Mouse (Mus musculus) kidney, postnatal 0 days (tissue): ENCODE measurements around the gene Bcr. TPM values are rescaled to one million over a fixed set of nuclear protein-coding genes. Genes with fewer than 3 reads are reported as not detected.
A peak's percentile ranks its signal among the peaks of the same experiment; 100 is the strongest.

Experiments
- ATAC-seq: fragments of 200-750 bp; cut with Nextera tagmentation; replicated peaks from 2 replicates; pipeline ENCODE4 v1.8.0; 2017; ENCODE audit warnings: low read depth, moderate number of reproducible peaks, moderate TSS enrichment, moderate library complexity; ENCODE audit not compliant: low FRiP score
- DNase-seq: peaks from one replicate; pipeline ENCODE4 v3.0.0-alpha.2; 2016; ENCODE audit warnings: low spot score
- H3K27ac ChIP-seq: fragments of 300-500 bp; sonication (generic); 2 replicates; pipeline ENCODE4 v1.5.1; 2014; ENCODE audit warnings: mild to moderate bottlenecking
- H3K27me3 ChIP-seq: fragments of 300-500 bp; sonication (generic); 2 replicates; pipeline ENCODE4 v1.6.1; 2014; ENCODE audit warnings: low read length, mixed read lengths; ENCODE audit not compliant: insufficient read depth
- H3K36me3 ChIP-seq: fragments of 300-500 bp; sonication (generic); 2 replicates; pipeline ENCODE4 v1.6.1; 2014; ENCODE audit warnings: low read length, mixed read lengths; ENCODE audit not compliant: insufficient read depth
- H3K4me1 ChIP-seq: fragments of 300-500 bp; sonication (generic); replicated peaks from 2 replicates; pipeline ENCODE4 v1.6.1; 2014; ENCODE audit warnings: antibody characterized with exemption, low read length, mixed read lengths; ENCODE audit not compliant: insufficient read depth
- H3K4me2 ChIP-seq: fragments of 300-500 bp; sonication (generic); 2 replicates; pipeline ENCODE4 v1.6.1; 2014; ENCODE audit warnings: mild to moderate bottlenecking, low read length, moderate library complexity, mixed read lengths
- H3K4me3 ChIP-seq: fragments of 300-500 bp; sonication (generic); replicated peaks from 2 replicates; pipeline ENCODE4 v1.5.1; 2014; ENCODE audit warnings: low read depth, low read length
- H3K9ac ChIP-seq: fragments of 300-500 bp; sonication (generic); 2 replicates; pipeline ENCODE4 v1.6.1; 2014; ENCODE audit warnings: low read depth, low read length
- H3K9me3 ChIP-seq: fragments of 300-500 bp; sonication (generic); replicated peaks from 2 replicates; pipeline ENCODE4 v1.6.1; 2016; ENCODE audit warnings: low read length, inconsistent platforms, mixed read lengths
- CTCF ChIP-seq: IDR thresholded peaks from 2 replicates; pipeline ENCODE4 v1.5.1; 2016; ENCODE audit warnings: antibody characterized with exemption, low read depth, mild to moderate bottlenecking, moderate library complexity
- WGBS: fragments of 180-500 bp; shearing (Covaris S2); extraction: QIAGEN DNeasy Blood & Tissue Kit; methylation state at CpG from one replicate; pipeline ENCODE4 v1.1.7; 2014; 5-methylcytosine and 5-hydroxymethylcytosine counted together
- polyA plus RNA-seq: library from polyadenylated mRNA; unstranded; fragments of >200 nt; fragmentation: Nextera tagmentation; extraction: Ambion mirVana; gene quantifications from 2 replicates; pipeline ENCODE4 v1.2.1, GENCODE M21; 2015

Gene Bcr
- polyA plus RNA-seq, 1 experiment from 2014 or later: 5.9 TPM

DNA sequence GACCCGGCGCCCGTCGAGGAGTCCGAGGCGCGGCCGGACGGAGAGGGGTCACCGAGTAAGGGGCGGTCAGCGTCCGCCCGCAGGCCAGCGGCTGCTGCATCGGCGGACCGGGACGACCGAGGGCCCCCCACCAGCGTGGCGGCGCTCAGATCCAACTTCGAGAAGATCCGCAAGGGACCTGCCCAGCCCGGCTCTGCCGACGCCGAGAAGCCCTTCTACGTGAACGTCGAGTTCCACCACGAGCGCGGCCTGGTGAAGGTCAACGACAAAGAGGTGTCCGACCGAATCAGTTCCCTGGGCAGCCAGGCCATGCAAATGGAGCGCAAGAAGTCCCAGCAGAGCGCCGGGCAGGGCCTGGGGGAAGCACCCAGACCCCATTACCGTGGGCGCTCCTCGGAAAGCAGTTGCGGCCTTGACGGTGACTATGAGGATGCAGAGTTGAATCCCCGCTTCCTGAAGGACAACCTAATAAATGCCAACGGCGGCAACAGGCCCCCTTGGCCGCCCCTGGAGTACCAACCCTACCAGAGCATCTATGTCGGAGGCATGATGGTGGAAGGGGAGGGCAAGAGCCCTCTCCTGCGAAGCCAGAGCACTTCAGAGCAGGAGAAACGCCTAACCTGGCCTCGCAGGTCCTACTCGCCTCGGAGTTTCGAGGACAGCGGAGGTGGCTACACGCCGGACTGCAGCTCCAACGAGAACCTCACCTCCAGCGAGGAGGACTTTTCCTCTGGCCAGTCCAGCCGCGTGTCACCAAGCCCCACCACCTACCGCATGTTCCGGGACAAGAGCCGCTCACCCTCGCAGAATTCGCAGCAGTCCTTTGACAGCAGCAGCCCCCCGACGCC, 1.2 kb downstream of the Bcr start:
- peaks cover 26% of the 10 kb centered on the region for H3K4me1 ChIP-seq
- H3K27ac ChIP-seq: peak overlapping the region; percentile 42; the same call in 1 of the 2 replicates
- peak; percentile 22 for DNase-seq

DNA sequence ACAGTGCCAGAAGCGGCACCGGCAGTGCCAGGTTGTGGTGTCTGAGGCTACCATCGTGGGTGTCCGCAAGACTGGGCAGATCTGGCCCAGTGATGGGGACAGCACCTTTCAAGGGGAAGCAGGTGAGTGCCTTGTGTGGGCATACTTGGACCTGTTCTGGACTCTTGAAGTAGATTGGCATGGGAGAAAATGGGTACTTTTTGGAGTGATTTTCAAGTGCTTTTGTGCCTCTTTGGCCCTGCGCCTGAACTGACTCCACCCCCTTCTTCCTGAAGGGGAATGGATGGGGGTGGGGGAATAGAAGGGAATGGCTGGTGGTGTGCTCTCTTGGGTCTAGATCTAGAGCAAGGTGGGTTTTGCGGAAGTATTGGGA, 1.8 kb downstream of the Bcr start:
- peak overlapping the region; percentile 91 for H3K4me2 ChIP-seq
- no peak overlapping the region for H3K27ac ChIP-seq
- H3K27me3 ChIP-seq: no peaks in the 10 kb centered on the region
- ATAC-seq (no peak), DNase-seq (peak; percentile 36)
- H3K4me3 ChIP-seq: peak overlapping the region; percentile 92
- TF ChIP-seq CTCF: no peak
- H3K4me1 ChIP-seq: peaks cover 26% of the 10 kb centered on the region
- H3K9ac ChIP-seq: peak overlapping the region; percentile 86; the same call in 1 of the 2 replicates
- 20% methylated on average over 6 of the region's 6 CpGs for WGBS
- no peaks in the 10 kb centered on the region for H3K36me3 ChIP-seq
- no peaks in the 10 kb centered on the region for H3K9me3 ChIP-seq

More for the DNA sequence above, 1.2 kb downstream of the Bcr start:
- Histone ChIP-seq H3K9ac (peak overlapping the region; percentile 86), H3K4me2 (peak overlapping the region; percentile 91), H3K27me3 (no peaks in the 10 kb centered on the region), H3K4me3 (peak overlapping the region; percentile 92), H3K9me3 (no peaks in the 10 kb centered on the region), H3K36me3 (no peaks in the 10 kb centered on the region)
- no peak for TF ChIP-seq CTCF
- no peak for ATAC-seq
- 2% methylated on average over 71 of the region's 71 CpGs for WGBS

- Histone ChIP-seq H3K27ac (no peak overlapping the region), H3K36me3 (no peaks in the 10 kb centered on the region), H3K4me2 (peak overlapping the region; percentile 91), H3K4me3 (peak overlapping the region; percentile 92), H3K9ac (no peak overlapping the region), H3K27me3 (no peaks in the 10 kb centered on the region), H3K9me3 (no peaks in the 10 kb centered on the region), H3K4me1 (peaks cover 29% of the 10 kb centered on the region)
- TF ChIP-seq CTCF: no peak
- no peak for DNase-seq
- no peak for ATAC-seq
- WGBS: 35% methylated on average over 6 of the region's 6 CpGs
Observed at GRCm38 (mm10) chr10:75062621-75063020, 2.2 kb downstream of the Bcr start.

DNA sequence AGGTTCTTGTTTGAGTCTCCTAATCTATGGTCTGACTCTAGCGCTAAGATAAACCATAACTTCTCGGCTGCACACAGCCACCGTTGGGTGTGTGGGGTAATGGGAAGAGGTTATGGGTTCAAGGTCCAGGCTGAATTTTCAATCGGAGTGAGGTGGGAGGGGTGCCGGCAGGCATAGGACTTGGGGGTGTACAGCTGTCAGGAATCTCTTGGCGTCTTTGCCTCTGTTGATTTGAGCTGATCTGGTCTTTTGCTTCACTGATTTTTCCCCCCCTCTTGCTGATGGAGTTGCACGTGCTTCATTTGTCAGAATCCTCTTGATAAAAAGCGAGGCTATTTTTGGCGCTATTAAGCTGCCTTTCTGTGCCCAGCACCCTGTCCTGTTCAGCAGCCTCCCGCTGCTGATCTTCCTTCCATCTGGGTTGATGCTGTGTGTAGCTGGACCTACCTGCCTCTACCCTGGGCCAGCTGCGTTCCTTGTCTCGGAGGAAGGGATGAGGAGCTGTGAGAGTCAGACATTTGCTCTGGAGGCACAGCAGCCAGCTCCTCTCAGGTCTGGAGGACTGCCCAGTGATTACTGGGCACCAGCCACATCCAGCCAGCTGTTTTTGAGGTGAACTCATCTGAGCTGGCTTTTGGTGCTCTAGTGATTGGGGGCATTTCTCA, 3.0 kb downstream of the Bcr start:
- Histone ChIP-seq H3K4me2 (peak overlapping the region; percentile 91; the same call in 1 of the 2 replicates), H3K4me1 (peaks cover 30% of the 10 kb centered on the region), H3K27ac (no peak overlapping the region), H3K9ac (no peak overlapping the region), H3K4me3 (no peak overlapping the region), H3K27me3 (no peaks in the 10 kb centered on the region), H3K36me3 (no peaks in the 10 kb centered on the region), H3K9me3 (no peaks in the 10 kb centered on the region)
- no peak for DNase-seq
- WGBS: 46% methylated on average over 12 of the region's 12 CpGs
- no peak for TF ChIP-seq CTCF
- ATAC-seq: no peak

DNA sequence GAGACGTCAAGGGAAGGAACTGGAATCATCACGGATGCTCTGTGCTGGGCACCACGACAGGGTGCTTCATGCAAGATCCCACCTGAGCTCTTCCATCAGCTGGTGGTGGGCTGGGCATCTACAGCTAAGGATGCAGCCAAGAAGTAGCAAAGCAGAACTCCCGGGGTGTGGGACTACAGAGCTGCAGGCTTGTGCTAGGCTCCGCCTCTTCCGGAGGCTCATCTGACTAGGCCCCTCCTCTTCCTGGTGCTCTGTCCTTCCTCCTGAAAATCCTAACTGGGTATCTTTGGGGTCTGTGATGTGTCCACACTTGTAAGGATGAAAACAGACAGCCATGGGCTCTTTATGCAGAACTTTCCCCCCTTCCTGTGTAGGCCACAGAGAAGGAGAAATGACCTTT, 5.3 kb downstream of the Bcr start:
- DNase-seq (no peak), ATAC-seq (no peak)
- H3K9ac ChIP-seq: no peak overlapping the region
- no peak overlapping the region for H3K4me3 ChIP-seq
- H3K27ac ChIP-seq: no peak overlapping the region
- H3K36me3 ChIP-seq: no peaks in the 10 kb centered on the region
- H3K27me3 ChIP-seq: no peaks in the 10 kb centered on the region
- no peak overlapping the region for H3K4me2 ChIP-seq
- TF ChIP-seq CTCF: no peak
- H3K9me3 ChIP-seq: no peaks in the 10 kb centered on the region
- peaks cover 32% of the 10 kb centered on the region for H3K4me1 ChIP-seq
- WGBS: 74% methylated on average over 6 of the region's 6 CpGs

DNA sequence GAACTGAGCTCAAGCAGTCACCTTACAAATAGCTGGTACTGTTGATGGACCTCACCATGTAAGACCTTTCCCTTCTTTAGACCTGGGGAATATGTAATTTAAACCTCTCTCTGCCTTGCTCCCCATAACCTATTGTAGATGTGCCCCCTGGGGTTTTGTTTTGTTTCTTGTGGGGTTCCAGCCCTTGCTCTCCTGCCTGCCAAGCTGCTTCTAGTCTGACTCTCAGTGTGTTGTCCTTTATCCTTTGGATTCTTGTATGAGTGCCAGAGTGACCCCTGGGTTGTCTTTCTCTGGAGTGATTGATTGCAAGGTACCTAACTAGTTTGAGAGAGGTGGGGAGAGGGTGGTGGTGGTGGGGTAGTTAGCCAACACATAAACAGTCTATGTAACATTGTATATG, 7.1 kb downstream of the Bcr start:
- H3K9me3 ChIP-seq: no peaks in the 10 kb centered on the region
- no peak overlapping the region for H3K9ac ChIP-seq
- DNase-seq: no peak
- H3K36me3 ChIP-seq: no peaks in the 10 kb centered on the region
- no peak overlapping the region for H3K4me3 ChIP-seq
- no peak for TF ChIP-seq CTCF
- no peak overlapping the region for H3K27ac ChIP-seq
- H3K27me3 ChIP-seq: no peaks in the 10 kb centered on the region
- peaks cover 20% of the 10 kb centered on the region for H3K4me1 ChIP-seq
- no peak overlapping the region for H3K4me2 ChIP-seq
- no peak for ATAC-seq
